Mouse (Mus musculus) heart, adult 8-10 months (tissue): ENCODE data around the gene Apex1. TPM values are rescaled to one million over a fixed set of nuclear protein-coding genes. Genes with fewer than 3 reads are reported as not detected.
"Not testable (repeated sequence)": the region's sequence is repeated elsewhere in the genome, so short reads cannot be mapped to it uniquely, and the experiment has no call there.

ENCODE experiments used
- DNase-seq: peaks from one replicate; pipeline ENCODE4 v3.0.0; 2022; ENCODE audit warnings: low spot score
- total RNA-seq, 4 experiments: library from RNA; stranded (reverse); gene quantifications; 2 replicates each; pipeline ENCODE4 v1.2.4; 2022

Gene Apex1
- total RNA-seq: 10 to 100 TPM; 23.1 to 33.8 (median 26.7) TPM

DNA sequence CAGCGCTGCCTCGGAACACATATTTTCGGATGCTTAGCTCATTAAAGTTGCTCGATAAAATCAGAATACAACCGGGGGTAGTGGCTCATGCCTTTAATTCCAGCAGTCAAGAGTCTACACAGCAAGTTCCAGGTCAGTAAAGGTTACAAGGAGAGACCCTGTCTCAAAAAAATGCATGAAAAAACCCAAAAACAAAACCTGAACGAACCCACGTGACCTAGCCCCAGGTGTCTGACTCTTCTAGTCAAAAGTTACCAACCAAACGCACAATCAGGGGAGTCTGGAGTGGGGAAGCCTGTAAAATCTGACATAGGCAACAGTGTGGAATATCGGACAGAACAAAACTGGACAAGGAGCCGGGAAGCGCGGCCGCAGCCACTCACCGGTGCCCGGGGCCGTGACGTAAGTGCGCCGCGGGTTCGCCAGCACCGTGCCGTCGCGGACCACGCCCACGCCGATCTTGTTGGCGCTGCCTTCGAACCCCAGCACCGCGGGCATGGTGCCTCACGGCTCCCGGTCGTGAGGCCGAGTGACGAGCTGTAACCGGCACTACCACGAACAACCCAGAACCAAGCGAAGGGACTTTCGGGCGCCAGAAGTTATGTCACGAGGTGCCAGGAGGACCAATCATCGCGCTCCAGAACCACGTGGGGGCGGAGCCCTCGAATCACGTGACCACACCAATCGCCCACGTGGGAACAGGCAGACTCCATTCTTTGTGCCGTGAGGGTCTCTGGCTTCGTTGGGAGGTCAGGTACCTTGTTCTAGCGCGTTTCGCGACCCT is at the start of gene Apex1, which contains the start of gene Osgep:
Gene Apex1, plus strand, starts transcription at position 688 of the 784 bp plus-strand sequence.
Gene Osgep, minus strand, starts transcription at position 613 of the 784 bp plus-strand sequence.
- peak; percentile 95 for DNase-seq

- no peak for DNase-seq
Observed at GRCm38 (mm10) chr14:50875175-50875574, 49.6 kb upstream of the Apex1 start.

DNA sequence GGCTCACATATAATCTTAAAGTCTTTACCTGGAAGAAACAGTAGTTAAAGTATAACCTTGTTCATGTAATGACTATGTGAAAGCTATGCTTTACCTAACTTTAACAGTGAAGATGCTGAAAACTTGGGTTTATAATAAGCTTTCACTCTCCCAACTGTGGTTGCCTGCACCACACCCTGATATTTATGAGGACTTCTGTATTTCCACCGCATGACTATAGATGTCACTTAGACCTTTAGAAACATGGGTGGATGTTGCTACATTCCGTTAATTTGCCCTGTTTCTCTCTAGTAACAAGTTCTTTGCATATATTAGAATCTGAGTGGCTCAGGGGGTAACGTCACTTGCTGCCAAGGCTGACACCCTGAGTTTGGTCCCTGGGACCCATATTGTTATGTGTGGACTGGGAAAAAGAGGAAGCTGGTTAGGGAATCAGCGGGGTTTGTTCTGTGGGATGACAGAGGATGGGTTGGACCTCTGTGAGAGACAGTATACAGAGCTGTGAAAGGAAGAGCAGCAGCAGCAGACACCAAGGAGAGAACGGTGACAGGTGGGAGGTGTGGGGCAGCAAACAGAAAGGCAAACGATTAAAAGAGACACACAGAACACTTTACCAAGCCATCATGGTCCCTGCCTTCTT is 49.1 kb upstream of the Apex1 start:
- DNase-seq: no peak

GRCm38 (mm10) chr14:50876236-50876950 is 48.4 kb upstream of the Apex1 start:
- DNase-seq: no peak

- DNase-seq: no peak
Observed at GRCm38 (mm10) chr14:50891621-50892020, 33.1 kb upstream of the Apex1 start.

GRCm38 (mm10) chr14:50892091-50892490 is 32.7 kb upstream of the Apex1 start:
- no peak for DNase-seq

DNA sequence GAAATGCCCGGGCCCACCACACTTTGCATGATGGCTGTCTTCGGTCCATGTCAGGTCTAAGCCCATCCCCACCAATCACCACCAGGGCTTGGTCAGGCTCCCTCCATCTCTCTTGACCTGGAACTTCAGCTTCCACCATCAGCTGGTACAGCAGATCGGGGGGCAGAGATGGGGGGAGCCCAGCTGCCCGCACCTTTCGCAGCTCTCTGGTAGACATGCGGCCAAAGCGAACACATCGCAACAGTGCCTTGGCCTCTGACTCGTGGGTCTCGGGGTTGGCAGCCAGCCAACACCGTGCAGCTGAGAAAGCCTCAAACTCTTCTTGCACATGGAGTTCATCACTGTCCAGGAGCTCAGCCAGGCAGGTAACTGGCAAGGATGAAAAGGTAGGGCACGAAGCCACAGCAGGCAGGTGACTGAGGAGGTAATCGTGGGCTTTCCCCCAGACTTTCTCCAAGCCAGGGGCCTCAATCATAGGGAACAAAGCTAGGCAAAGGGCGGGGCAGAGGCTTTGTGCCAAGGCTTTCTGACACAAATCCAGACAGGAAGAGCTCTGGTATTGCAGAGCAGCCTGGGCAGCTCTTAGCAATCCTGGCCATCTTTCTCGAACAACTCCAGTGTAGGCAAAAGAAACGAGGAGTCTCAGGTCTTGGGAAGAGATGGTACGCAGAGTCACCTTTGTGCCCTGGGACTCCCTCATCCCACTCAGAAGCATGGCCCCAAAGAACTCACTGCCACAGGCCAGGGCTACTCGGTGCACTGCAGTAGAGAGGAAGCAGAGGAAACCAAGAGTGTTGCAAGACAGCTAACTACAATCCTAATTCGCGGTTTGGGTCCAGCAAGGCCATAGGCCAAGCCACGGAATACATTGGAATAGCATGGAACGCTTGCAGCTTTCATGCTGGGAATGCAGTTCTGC is 32.0 kb upstream of the Apex1 start:
- DNase-seq: peak; percentile 29

GRCm38 (mm10) chr14:50895407-50895806 is 29.4 kb upstream of the Apex1 start:
- DNase-seq: no peak

- peak; percentile 86 for DNase-seq
Observed at GRCm38 (mm10) chr14:50895985-50896746, 28.6 kb upstream of the Apex1 start.

- peak; percentile 11 for DNase-seq
Observed at GRCm38 (mm10) chr14:50896747-50897373, 27.9 kb upstream of the Apex1 start.

GRCm38 (mm10) chr14:50897374-50897765 is 27.4 kb upstream of the Apex1 start, which contains the start of gene Klhl33:
Gene Klhl33, minus strand, starts transcription at chr14:50897507.
- DNase-seq: peak; percentile 35

GRCm38 (mm10) chr14:50897992-50898391 is 26.8 kb upstream of the Apex1 start:
- not testable (repeated sequence) for DNase-seq

- DNase-seq: no peak
Observed at GRCm38 (mm10) chr14:50903973-50904827, 20.6 kb upstream of the Apex1 start.

GRCm38 (mm10) chr14:50904828-50905129 is 20.0 kb upstream of the Apex1 start:
- DNase-seq: no peak

- DNase-seq: not testable (repeated sequence)
Observed at GRCm38 (mm10) chr14:50905327-50905726, 19.4 kb upstream of the Apex1 start.

- no peak for DNase-seq
Observed at GRCm38 (mm10) chr14:50908126-50908525, 16.6 kb upstream of the Apex1 start.

- no peak for DNase-seq
Observed at GRCm38 (mm10) chr14:50911356-50911755, 13.4 kb upstream of the Apex1 start.

GRCm38 (mm10) chr14:50923437-50923836 is 1.3 kb upstream of the Apex1 start:
- not testable (repeated sequence) for DNase-seq
